Mouse (Mus musculus) inflammation-experienced regulatory T-cells, adult 6 months (primary cell): ENCODE data around the gene Ier5. TPM values are rescaled to one million over a fixed set of nuclear protein-coding genes. Genes with fewer than 3 reads are reported as not detected.

Experiments used
- ATAC-seq: one replicate; pipeline ENCODE4 v1.8.0; 2017
- polyA plus RNA-seq, 3 experiments: library from polyadenylated mRNA; unstranded; fragments of 100-300 nt; shearing (Covaris generic); gene quantifications; one replicate each; pipeline ENCODE4 v1.2.1; 2017

The Ier5 gene
- polyA plus RNA-seq, 3 experiments from 2014 or later, result 6.6 to 12.8 (median 7.5) TPM

- no peak for ATAC-seq
Observed at GRCm38 (mm10) chr1:155075856-155076255, 23.6 kb downstream of the Ier5 start.

DNA sequence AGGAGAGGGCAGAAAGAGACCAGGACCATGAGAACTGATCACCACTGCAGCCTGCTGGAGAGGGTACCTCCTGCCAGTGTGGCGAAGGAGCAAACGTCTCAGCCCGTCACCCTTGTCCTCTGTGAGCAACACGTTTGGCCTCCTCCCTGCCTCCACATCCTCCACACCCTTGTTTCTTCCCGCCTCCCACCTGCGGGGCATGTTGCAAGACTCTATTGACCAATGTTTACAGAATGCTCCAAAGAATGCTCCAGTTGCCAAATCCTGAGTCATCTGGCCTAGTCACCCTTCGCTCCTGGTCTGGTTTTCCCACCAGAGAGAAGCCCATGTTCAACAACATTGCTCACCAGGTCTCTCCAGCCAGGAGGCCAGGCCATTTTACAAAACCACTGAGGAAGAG, 24.6 kb downstream of the Ier5 start:
- ATAC-seq, result no peak

GRCm38 (mm10) chr1:155073905-155074304, 25.5 kb downstream of the Ier5 start:
- no peak for ATAC-seq

GRCm38 (mm10) chr1:155073133-155073532, 26.3 kb downstream of the Ier5 start:
- ATAC-seq, result no peak

DNA sequence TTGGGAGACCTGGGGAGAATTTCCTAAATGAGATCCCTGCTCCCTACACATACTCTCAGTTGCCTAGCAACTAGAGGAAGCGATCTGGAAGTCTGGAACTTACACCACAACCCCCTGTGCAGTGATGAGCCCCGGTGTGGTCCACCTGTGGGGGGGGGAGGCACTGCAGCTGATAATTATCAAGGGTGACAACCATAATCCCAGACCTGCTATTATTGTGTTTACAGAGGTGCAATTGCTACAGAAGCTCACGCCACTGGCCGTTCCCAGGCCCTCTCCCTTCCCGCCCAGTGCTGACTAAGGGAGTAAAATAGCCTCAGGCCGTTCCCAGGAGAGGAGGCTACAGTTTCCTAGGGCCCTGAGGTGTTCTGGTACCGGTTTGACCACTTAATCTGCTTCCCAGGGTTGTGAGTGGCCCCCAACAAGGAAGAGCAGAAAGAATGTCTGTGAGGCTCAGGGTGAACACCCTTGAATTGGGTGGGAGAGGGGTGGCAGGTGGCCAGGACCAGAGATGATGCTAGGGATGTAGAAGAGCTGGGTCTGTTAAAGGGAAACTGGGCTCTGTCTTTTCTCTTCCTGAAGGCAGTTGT, 28.1 kb downstream of the Ier5 start:
- ATAC-seq, result no peak

DNA sequence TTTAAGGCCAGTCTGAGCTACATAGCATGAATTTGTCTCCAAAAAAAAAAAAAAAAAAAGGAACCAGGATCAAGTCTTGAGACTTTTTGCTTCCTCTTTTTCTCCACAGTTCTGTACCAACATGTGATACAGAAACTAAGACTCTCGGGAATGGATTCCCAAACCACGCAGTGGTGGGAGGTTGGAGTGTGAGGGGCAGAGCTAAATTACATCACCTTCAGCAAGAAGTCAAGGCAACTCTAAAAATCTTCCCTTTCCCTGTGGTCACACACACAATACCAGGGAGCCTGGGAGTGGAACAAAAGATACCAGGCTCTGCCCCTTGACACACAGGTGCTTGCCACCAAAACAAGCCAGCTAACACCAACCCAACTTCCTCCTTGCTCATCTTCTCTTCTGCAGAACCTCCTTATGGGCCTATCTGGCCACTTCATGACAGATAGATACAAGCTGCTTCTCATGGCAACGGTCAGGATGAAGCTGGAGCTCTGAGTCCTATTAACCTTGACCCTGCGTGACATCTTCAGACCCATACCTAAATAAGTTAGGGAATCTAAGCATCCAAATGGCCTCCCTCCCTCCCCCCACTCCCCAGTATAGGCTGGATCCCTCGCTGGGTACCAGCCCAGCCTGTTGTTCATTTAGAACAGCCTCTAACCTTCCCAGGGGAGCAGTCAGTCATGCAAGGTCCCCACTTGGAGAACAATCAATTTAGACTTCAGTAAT, 28.7 kb downstream of the Ier5 start:
- ATAC-seq, result no peak

DNA sequence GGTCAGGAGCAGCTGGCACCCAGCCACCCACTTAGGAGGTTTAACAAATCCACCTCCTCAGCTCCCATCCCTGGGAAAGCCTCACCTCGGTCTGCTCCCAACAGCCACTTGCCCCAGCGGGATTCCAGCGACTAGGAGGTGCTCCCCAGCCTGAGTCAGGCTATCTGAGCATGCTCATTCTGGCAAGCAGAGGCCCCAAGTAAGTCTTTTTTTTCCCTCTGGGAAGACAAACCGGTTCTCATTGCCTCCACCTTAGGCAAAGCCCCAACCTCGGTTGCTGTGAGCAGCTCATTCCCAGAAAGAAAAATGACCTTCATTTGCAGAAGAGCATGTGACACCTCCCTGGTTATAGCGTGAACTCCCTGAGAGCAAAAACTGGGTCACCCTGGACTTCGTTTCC, 29.7 kb downstream of the Ier5 start:
- ATAC-seq, result no peak

GRCm38 (mm10) chr1:155066196-155066595, 33.2 kb downstream of the Ier5 start:
- ATAC-seq, result no peak

- no peak for ATAC-seq
Observed at GRCm38 (mm10) chr1:155065068-155065701, 34.3 kb downstream of the Ier5 start.

- ATAC-seq, result no peak
Observed at GRCm38 (mm10) chr1:155064649-155065048, 34.8 kb downstream of the Ier5 start.

DNA sequence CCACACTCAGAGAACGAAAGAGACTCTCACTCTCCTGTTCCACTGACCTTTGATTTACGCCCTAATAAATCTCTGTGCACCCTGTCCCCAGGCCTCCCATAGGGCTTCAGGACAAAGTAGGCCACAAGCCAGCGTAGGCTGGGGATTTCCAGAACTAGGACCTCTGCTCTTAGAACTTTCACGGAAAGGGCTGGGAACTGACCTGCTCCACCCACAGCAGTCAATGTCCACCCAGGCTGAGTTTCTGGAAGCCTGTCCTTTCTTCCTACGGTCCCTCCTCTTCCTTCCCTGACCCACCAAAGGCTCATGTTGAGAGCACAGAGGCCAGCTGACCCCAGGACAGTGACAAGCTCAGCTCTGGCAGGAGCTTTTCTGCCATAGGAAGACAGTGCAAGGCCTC, 35.3 kb downstream of the Ier5 start:
- ATAC-seq, result no peak

DNA sequence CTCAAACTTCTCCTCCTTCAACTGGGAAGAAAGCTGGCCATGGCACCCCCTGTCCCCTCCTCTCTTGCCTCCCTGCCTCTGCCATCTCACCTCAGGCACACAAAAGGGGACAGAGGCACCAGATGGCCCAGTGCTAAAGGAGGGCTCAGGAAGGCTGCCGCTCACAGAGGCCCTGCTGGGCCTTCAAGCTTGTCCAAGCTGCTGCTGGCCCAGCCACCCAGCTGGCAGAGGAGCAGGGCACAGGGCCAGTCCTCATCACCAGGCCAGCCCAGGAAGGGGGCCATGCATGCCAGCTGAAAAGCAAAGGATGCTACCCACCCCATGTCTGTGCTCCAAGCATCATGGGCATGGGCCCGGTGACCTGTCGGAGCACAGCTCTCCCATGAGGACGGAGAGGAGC, 36.5 kb downstream of the Ier5 start:
- ATAC-seq, result no peak

DNA sequence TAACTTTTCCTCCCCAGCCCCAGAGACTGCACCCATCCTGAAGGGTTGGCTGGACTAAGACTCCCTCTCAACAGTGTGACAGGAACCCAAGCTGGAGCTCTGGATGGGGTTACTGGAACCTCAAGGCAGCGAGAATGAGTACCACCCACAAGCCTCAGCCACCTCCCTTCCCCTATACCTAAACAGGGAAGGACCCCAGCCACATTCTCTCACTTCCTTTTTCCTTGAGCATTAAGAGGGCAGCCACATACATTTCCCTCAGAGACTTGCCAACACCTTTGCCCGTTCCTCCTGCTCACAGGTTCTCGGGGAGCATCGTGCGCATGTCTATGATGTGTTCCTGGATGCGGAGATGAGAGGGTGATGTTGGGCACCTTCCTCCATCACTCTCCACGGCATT, 37.4 kb downstream of the Ier5 start:
- ATAC-seq, result no peak

GRCm38 (mm10) chr1:155060832-155061801, 38.3 kb downstream of the Ier5 start:
- ATAC-seq, result no peak

- ATAC-seq, result no peak
Observed at GRCm38 (mm10) chr1:155060261-155060660, 39.2 kb downstream of the Ier5 start.

DNA sequence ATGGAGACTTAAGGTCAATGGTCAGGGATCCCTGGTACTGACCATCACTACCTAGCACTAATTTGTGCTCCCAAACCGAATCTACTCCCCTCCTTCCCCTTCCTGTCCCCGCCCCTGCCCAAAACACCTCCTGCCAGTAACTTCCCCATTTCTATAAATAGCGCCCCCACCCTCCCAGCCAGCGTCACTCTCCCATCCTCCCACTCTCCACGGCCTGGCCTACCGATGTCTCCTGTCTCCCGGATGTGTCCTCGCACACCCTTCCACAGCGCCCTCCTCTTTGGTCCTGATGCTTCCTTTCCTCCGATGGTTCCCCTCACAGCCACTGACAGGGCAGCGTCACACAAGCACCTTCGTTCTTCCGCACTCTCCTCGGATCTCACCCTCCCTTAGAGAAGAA, 39.9 kb downstream of the Ier5 start:
- ATAC-seq, result peak; percentile 98

GRCm38 (mm10) chr1:155058099-155059012, 41.1 kb downstream of the Ier5 start:
- ATAC-seq, result no peak

- no peak for ATAC-seq
Observed at GRCm38 (mm10) chr1:155056166-155056565, 43.3 kb downstream of the Ier5 start.

DNA sequence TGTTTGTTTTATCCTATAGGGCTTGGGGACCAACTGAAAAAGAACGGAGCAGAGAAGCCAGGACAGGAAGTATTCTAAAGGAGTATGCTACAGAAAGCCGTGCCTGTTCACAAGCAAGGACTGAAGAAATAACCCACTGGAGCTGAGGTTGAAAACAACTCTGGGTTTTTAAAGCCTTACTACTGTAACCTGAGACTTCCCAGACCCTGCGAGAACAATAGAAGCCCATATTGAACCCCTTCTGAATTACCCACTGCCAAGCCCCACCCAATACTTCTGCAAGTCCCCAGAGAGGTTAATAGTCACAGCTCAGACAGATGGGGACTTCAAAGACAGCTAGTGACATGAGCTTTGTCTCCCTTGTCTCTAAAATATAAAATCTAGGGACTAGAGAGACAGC, 44.4 kb downstream of the Ier5 start:
- ATAC-seq, result no peak

- no peak for ATAC-seq
Observed at GRCm38 (mm10) chr1:155054366-155054965, 45.0 kb downstream of the Ier5 start.

DNA sequence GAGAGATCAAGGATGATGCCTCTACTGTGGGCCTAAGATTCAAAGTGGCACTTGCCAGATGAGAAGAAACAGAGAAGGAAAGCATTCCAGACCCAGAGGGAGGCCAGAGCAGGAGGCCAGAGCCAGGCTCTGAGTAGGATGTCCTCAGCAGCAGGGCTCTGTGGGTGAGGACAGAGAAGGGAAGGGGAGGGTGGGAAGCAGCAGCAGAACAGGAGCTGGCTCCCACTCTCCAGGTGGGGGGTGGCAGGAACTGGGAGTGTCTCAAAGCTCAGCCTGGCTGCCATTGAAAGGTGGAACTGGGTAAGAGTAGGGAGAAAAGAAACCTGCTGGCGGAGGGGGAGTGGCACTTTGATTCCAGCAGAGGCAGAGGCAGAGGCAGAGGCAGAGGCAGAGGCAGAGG, 46.1 kb downstream of the Ier5 start:
- ATAC-seq, result no peak
